Mouse (Mus musculus): ENCODE measurements around the gene Cd81. TPM values are rescaled to one million over a fixed set of nuclear protein-coding genes. Genes with fewer than 3 reads are reported as not detected.

Gene Cd81
- polyA plus RNA-seq, 1 experiment, result 653 TPM

- H3K4me3 ChIP-seq (ENCODE audit: insufficient read depth, low read length), result no peak within 1 kb of the TSS
- TF ChIP-seq CTCF (IDR thresholded peaks at IDR 0.05; ENCODE audit: extremely low read depth, insufficient read depth, low read length), result no peak
- TF ChIP-seq POLR2A (IDR thresholded peaks at IDR 0.05; ENCODE audit: extremely low read depth, insufficient read depth, low read length), result no peak
Measured at GRCm38 (mm10) chr7:143106062-143106461, 53.5 kb downstream of the Cd81 start, which contains the start of gene Kcnq1. Gene Kcnq1, plus strand, starts transcription at chr7:143106362.

GRCm38 (mm10) chr7:143106672-143107465 lies 54.3 kb downstream of the Cd81 start:
- no peak overlapping the region for H3K4me3 ChIP-seq (ENCODE audit: insufficient read depth, low read length)
- no peak overlapping the region for H3K27ac ChIP-seq (ENCODE audit: insufficient read depth, low read length)
- TF ChIP-seq CTCF (IDR thresholded peaks at IDR 0.05; ENCODE audit: extremely low read depth, insufficient read depth, low read length) (no peak), POLR2A (IDR thresholded peaks at IDR 0.05; ENCODE audit: extremely low read depth, insufficient read depth, low read length) (no peak)
- H3K4me1 ChIP-seq (ENCODE audit: control insufficient read depth, insufficient read depth, low read length), result no peaks in the 10 kb centered on the region

More at GRCm38 (mm10) chr7:143106062-143106461, 53.5 kb downstream of the Cd81 start, which contains the start of gene Kcnq1:
- Histone ChIP-seq H3K27ac (ENCODE audit: insufficient read depth, low read length) (no peak within 1 kb of the TSS), H3K4me1 (ENCODE audit: control insufficient read depth, insufficient read depth, low read length) (no peaks in the 10 kb centered on the region)

- no peak for TF ChIP-seq POLR2A (IDR thresholded peaks at IDR 0.05; ENCODE audit: extremely low read depth, insufficient read depth, low read length)
- TF ChIP-seq CTCF (IDR thresholded peaks at IDR 0.05; ENCODE audit: extremely low read depth, insufficient read depth, low read length), result no peak
- H3K4me1 ChIP-seq (ENCODE audit: control insufficient read depth, insufficient read depth, low read length), result no peaks in the 10 kb centered on the region
- no peak overlapping the region for H3K4me3 ChIP-seq (ENCODE audit: insufficient read depth, low read length)
- H3K27ac ChIP-seq (ENCODE audit: insufficient read depth, low read length), result no peak overlapping the region
Measured at GRCm38 (mm10) chr7:143108200-143108599, 55.7 kb downstream of the Cd81 start.

GRCm38 (mm10) chr7:143108996-143109660 lies 56.6 kb downstream of the Cd81 start:
- Histone ChIP-seq H3K4me1 (ENCODE audit: control insufficient read depth, insufficient read depth, low read length) (no peaks in the 10 kb centered on the region), H3K27ac (ENCODE audit: insufficient read depth, low read length) (no peak overlapping the region), H3K4me3 (ENCODE audit: insufficient read depth, low read length) (no peak overlapping the region)
- no peak for TF ChIP-seq CTCF (IDR thresholded peaks at IDR 0.05; ENCODE audit: extremely low read depth, insufficient read depth, low read length)
- TF ChIP-seq POLR2A (IDR thresholded peaks at IDR 0.05; ENCODE audit: extremely low read depth, insufficient read depth, low read length), result no peak

GRCm38 (mm10) chr7:143109696-143110095 lies 57.2 kb downstream of the Cd81 start:
- no peak for TF ChIP-seq POLR2A (IDR thresholded peaks at IDR 0.05; ENCODE audit: extremely low read depth, insufficient read depth, low read length)
- TF ChIP-seq CTCF (IDR thresholded peaks at IDR 0.05; ENCODE audit: extremely low read depth, insufficient read depth, low read length), result no peak
- Histone ChIP-seq H3K27ac (ENCODE audit: insufficient read depth, low read length) (no peak overlapping the region), H3K4me3 (ENCODE audit: insufficient read depth, low read length) (no peak overlapping the region), H3K4me1 (ENCODE audit: control insufficient read depth, insufficient read depth, low read length) (no peaks in the 10 kb centered on the region)

- TF ChIP-seq POLR2A (IDR thresholded peaks at IDR 0.05; ENCODE audit: extremely low read depth, insufficient read depth, low read length), result no peak
- TF ChIP-seq CTCF (IDR thresholded peaks at IDR 0.05; ENCODE audit: extremely low read depth, insufficient read depth, low read length), result 0 out of 2 replicates have a peak, but pooled peaks have one; percentile 2
- Histone ChIP-seq H3K4me1 (ENCODE audit: control insufficient read depth, insufficient read depth, low read length) (no peaks in the 10 kb centered on the region), H3K4me3 (ENCODE audit: insufficient read depth, low read length) (no peak overlapping the region), H3K27ac (ENCODE audit: insufficient read depth, low read length) (no peak overlapping the region)
Measured at GRCm38 (mm10) chr7:143110803-143111202, 58.3 kb downstream of the Cd81 start.

GRCm38 (mm10) chr7:143111719-143112118 lies 59.2 kb downstream of the Cd81 start:
- Histone ChIP-seq H3K4me1 (ENCODE audit: control insufficient read depth, insufficient read depth, low read length) (no peaks in the 10 kb centered on the region), H3K27ac (ENCODE audit: insufficient read depth, low read length) (no peak overlapping the region), H3K4me3 (ENCODE audit: insufficient read depth, low read length) (no peak overlapping the region)
- no peak for TF ChIP-seq CTCF (IDR thresholded peaks at IDR 0.05; ENCODE audit: extremely low read depth, insufficient read depth, low read length)
- no peak for TF ChIP-seq POLR2A (IDR thresholded peaks at IDR 0.05; ENCODE audit: extremely low read depth, insufficient read depth, low read length)

GRCm38 (mm10) chr7:143112395-143112794 lies 59.9 kb downstream of the Cd81 start:
- Histone ChIP-seq H3K4me3 (ENCODE audit: insufficient read depth, low read length) (no peak overlapping the region), H3K4me1 (ENCODE audit: control insufficient read depth, insufficient read depth, low read length) (no peaks in the 10 kb centered on the region), H3K27ac (ENCODE audit: insufficient read depth, low read length) (no peak overlapping the region)
- TF ChIP-seq POLR2A (IDR thresholded peaks at IDR 0.05; ENCODE audit: extremely low read depth, insufficient read depth, low read length), result no peak
- TF ChIP-seq CTCF (IDR thresholded peaks at IDR 0.05; ENCODE audit: extremely low read depth, insufficient read depth, low read length), result no peak

GRCm38 (mm10) chr7:143114773-143115172 lies 62.2 kb downstream of the Cd81 start:
- Histone ChIP-seq H3K27ac (ENCODE audit: insufficient read depth, low read length) (no peak overlapping the region), H3K4me1 (ENCODE audit: control insufficient read depth, insufficient read depth, low read length) (no peaks in the 10 kb centered on the region), H3K4me3 (ENCODE audit: insufficient read depth, low read length) (no peak overlapping the region)
- TF ChIP-seq CTCF (IDR thresholded peaks at IDR 0.05; ENCODE audit: extremely low read depth, insufficient read depth, low read length), result no peak
- TF ChIP-seq POLR2A (IDR thresholded peaks at IDR 0.05; ENCODE audit: extremely low read depth, insufficient read depth, low read length), result no peak

Measured in cortical plate, adult 2 months (tissue).